Comparison of ENCODE assay signal across 1 mouse cellular context in the genomic region with DNA sequence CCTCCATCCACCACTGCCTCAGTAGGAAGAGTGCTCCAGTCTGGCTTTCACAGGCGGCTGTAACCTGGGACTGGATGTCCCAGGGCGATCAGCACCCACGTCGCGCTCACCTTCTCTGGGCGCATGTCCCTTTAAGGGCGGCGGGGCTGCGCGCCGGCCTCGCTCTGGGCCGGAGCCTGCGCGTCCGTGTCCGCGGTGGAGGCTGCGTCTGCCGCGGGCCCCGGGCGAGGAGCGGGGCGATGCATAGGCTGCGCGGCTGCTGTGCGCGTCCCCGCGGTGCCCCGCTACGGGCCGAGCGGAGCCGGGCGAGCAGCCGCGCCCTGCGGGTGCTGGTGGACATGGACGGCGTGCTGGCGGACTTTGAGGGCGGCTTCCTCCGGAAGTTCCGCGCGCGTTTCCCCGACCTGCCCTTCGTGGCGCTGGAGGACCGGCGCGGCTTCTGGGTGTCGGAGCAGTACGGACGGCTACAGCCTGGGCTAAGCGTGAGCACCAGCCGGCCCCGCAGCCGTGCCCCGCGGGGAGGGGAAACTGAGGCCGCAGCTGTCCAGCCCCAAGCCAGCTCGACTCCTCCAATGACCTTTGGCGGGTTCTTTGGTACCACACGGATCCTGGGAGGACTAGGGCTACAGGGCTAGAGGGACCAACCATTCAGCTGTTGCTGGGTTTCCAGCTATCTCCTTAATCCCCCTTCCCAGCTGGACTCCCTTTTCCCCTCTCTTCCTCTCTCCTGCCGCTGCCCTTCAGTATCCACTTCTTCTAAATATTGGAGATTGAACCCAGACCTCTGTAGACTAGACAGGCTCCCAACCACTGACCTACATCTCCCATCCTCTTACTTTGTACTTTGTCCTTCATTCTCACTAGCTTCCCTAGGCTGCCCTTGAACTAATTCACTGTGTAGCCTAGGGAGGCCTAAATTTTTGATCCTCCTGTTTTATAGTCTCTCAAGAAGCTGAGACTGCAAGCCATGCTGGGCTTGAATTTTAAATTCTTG.
A peak's percentile ranks its signal among the peaks of the same experiment; 100 is the strongest.
TF ChIP-seq lines count a peak whose summit lies in the region.

No protein-coding gene starts in this region.

TF ChIP-seq in CH12.LX, 34 proteins besides CTCF, POLR2A, EP300 and RAD21 (continued from another document):
- TF ChIP-seq MYC (IDR thresholded peaks at IDR 0.05; ENCODE audit: low read depth, low read length) (0 out of 2 replicates have a peak, but pooled peaks have one; percentile 40), USF2 (conservative IDR thresholded peaks at IDR 0.05; ENCODE audit: low read depth, low read length) (no peak), ZKSCAN1 (IDR thresholded peaks at IDR 0.05; ENCODE audit: borderline replicate concordance, low read depth, low read length) (no peak), HCFC1 (IDR thresholded peaks at IDR 0.05; ENCODE audit: low read depth, low read length) (peak; percentile 75), UBTF (IDR thresholded peaks at IDR 0.05; ENCODE audit: low read depth, low read length) (peak; percentile 93), MAZ (IDR thresholded peaks at IDR 0.05; ENCODE audit: low read depth, low read length) (no peak), E2F4 (IDR thresholded peaks at IDR 0.05; ENCODE audit: insufficient replicate concordance, low read depth, low read length) (no peak), SMC3 (IDR thresholded peaks at IDR 0.05; ENCODE audit: low read depth, low read length) (no peak), MAFK (IDR thresholded peaks at IDR 0.05; ENCODE audit: insufficient replicate concordance, low read length) (no peak), IRF4 (IDR thresholded peaks at IDR 0.05; ENCODE audit: low read depth, low read length) (no peak; the same call in 1 of the 2 replicates), SIN3A (IDR thresholded peaks at IDR 0.05; ENCODE audit: low read length) (peak; percentile 58; the same call in 1 of the 2 replicates), GABPA (IDR thresholded peaks at IDR 0.05; ENCODE audit: insufficient replicate concordance, low read depth, low read length) (no peak), RCOR1 (conservative IDR thresholded peaks at IDR 0.05; ENCODE audit: low read depth, low read length) (peak; percentile 37; the same call in 1 of the 2 replicates), ZMIZ1 (IDR thresholded peaks at IDR 0.05; ENCODE audit: low read depth, low read length) (0 out of 2 replicates have a peak, but pooled peaks have one; percentile 57), BHLHE40 (IDR thresholded peaks at IDR 0.05; ENCODE audit: low read depth, low read length) (no peak), JUN (IDR thresholded peaks at IDR 0.05; ENCODE audit: insufficient read depth, low read depth, low read length) (no peak), ETS1 (conservative IDR thresholded peaks at IDR 0.05; ENCODE audit: low read depth, low read length) (no peak), MEF2A (IDR thresholded peaks at IDR 0.05; ENCODE audit: borderline replicate concordance, low read depth, low read length) (no peak), CHD2 (IDR thresholded peaks at IDR 0.05; ENCODE audit: low read length) (no peak), ZNF384 (IDR thresholded peaks at IDR 0.05; ENCODE audit: low read depth, low read length) (no peak), PAX5 (IDR thresholded peaks at IDR 0.05; ENCODE audit: low read length) (no peak), CHD1 (IDR thresholded peaks at IDR 0.05; ENCODE audit: low read depth, low read length) (no peak), MAX (IDR thresholded peaks at IDR 0.05; ENCODE audit: low read length) (no peak), JUND (conservative IDR thresholded peaks at IDR 0.05; ENCODE audit: low read depth, low read length) (no peak), USF1 (IDR thresholded peaks at IDR 0.05; ENCODE audit: low read depth, low read length) (no peak), TCF12 (IDR thresholded peaks at IDR 0.05; ENCODE audit: low read depth, low read length) (peak; percentile 82), NRF1 (IDR thresholded peaks at IDR 0.05; ENCODE audit: low read depth, low read length) (peak; percentile 81), TBP (conservative IDR thresholded peaks at IDR 0.05; ENCODE audit: low read depth, low read length) (peak; percentile 50), NELFE (IDR thresholded peaks at IDR 0.05; ENCODE audit: low read depth, low read length) (peak; percentile 79), MXI1 (IDR thresholded peaks at IDR 0.05; ENCODE audit: low read depth, low read length) (peak; percentile 92)
